Mouse (Mus musculus) C2C12 (cell line): ENCODE measurements around the gene Dph1.

Experiments used
- CTCF ChIP-seq: IDR thresholded peaks from one replicate; pipeline ENCODE4 v1.5.1; 2011; ENCODE audit not compliant: control insufficient read depth, insufficient read depth, insufficient read length
- MAX ChIP-seq: IDR thresholded peaks from one replicate; pipeline ENCODE4 v1.6.1; 2011; ENCODE audit warnings: mild to moderate bottlenecking, control low read depth
- MYOG ChIP-seq: IDR thresholded peaks from one replicate; pipeline ENCODE4 v1.6.1; 2011; ENCODE audit not compliant: control insufficient read depth, insufficient read length; ENCODE audit errors: extremely low read depth
- USF1 ChIP-seq: IDR thresholded peaks from one replicate; pipeline ENCODE4 v1.6.1; 2011; ENCODE audit warnings: low read depth, mild to moderate bottlenecking, control low read depth, moderate library complexity

GRCm38 (mm10) chr11:75230272-75230760 lies 39.3 kb upstream of the Dph1 start:
- TF ChIP-seq MYOG (no peak), USF1 (no peak), MAX (no peak), CTCF (no peak)
